Mouse (Mus musculus): ENCODE results near the gene Mrpl4.
"Not testable (repeated sequence)": the region's sequence is repeated elsewhere in the genome, so short reads cannot be mapped to it uniquely, and the experiment has no call there.

Gene Mrpl4

GRCm38 (mm10) chr9:20986952-20987686 is 15.4 kb upstream of the Mrpl4 start:
- DNase-seq: no peak

GRCm38 (mm10) chr9:20987953-20988352 is 14.6 kb upstream of the Mrpl4 start:
- no peak for DNase-seq

GRCm38 (mm10) chr9:20990861-20991260 is 11.7 kb upstream of the Mrpl4 start:
- no peak for DNase-seq

- no peak for DNase-seq
Observed at GRCm38 (mm10) chr9:20991587-20991986, 11.0 kb upstream of the Mrpl4 start.

- DNase-seq: no peak
Observed at GRCm38 (mm10) chr9:20993165-20993898, 9.2 kb upstream of the Mrpl4 start.

GRCm38 (mm10) chr9:20995069-20995468 is 7.5 kb upstream of the Mrpl4 start:
- no peak for DNase-seq

GRCm38 (mm10) chr9:20997065-20997464 is 5.5 kb upstream of the Mrpl4 start:
- DNase-seq: no peak

GRCm38 (mm10) chr9:20998337-20998736 is 4.2 kb upstream of the Mrpl4 start:
- not testable (repeated sequence) for DNase-seq

- DNase-seq: peak; percentile 30
Observed at GRCm38 (mm10) chr9:21000811-21001210, 1.7 kb upstream of the Mrpl4 start.

GRCm38 (mm10) chr9:21001651-21002200 is 812 bp upstream of the Mrpl4 start:
- no peak for DNase-seq

GRCm38 (mm10) chr9:21002270-21002626 is 290 bp upstream of the Mrpl4 start:
- DNase-seq: no peak

- no peak for DNase-seq
Observed at GRCm38 (mm10) chr9:21007313-21007952, 4.9 kb downstream of the Mrpl4 start.

GRCm38 (mm10) chr9:21008007-21008406 is 5.5 kb downstream of the Mrpl4 start:
- no peak for DNase-seq

- no peak for DNase-seq
Observed at GRCm38 (mm10) chr9:21010362-21010761, 7.8 kb downstream of the Mrpl4 start.

- DNase-seq: not testable (repeated sequence)
Observed at GRCm38 (mm10) chr9:21010939-21011541, 8.5 kb downstream of the Mrpl4 start.

GRCm38 (mm10) chr9:21011846-21012312 is 9.3 kb downstream of the Mrpl4 start:
- DNase-seq: no peak

- no peak for DNase-seq
Observed at GRCm38 (mm10) chr9:21012368-21012767, 9.8 kb downstream of the Mrpl4 start.

GRCm38 (mm10) chr9:21014691-21015570 is 12.4 kb downstream of the Mrpl4 start:
- no peak for DNase-seq

- no peak for DNase-seq
Observed at GRCm38 (mm10) chr9:21015571-21016130, 13.1 kb downstream of the Mrpl4 start, which contains the start of gene Icam1. TSS of gene Icam1 (plus strand) at chr9:21015985.

GRCm38 (mm10) chr9:21016331-21017176 is 14.0 kb downstream of the Mrpl4 start:
- no peak for DNase-seq

- no peak for DNase-seq
Observed at GRCm38 (mm10) chr9:21017177-21017575, 14.6 kb downstream of the Mrpl4 start.
